Mouse (Mus musculus) hindbrain, embryonic 10.5 days (tissue): ENCODE results near the gene Bche. TPM values are rescaled to one million over a fixed set of nuclear protein-coding genes. Genes with fewer than 3 reads are reported as not detected.

Experiments
- DNase-seq: peaks from one replicate; pipeline ENCODE4 v3.0.0-alpha.2; 2017; ENCODE audit warnings: low spot score
- H3K27ac ChIP-seq: fragments of 300-500 bp; sonication (generic); 2 replicates; pipeline ENCODE4 v1.5.1; 2016; ENCODE audit warnings: mild to moderate bottlenecking, moderate library complexity
- H3K27me3 ChIP-seq: fragments of 300-500 bp; sonication (generic); 2 replicates; pipeline ENCODE4 v1.6.1; 2016; ENCODE audit warnings: mild to moderate bottlenecking; ENCODE audit not compliant: poor library complexity, insufficient read depth, severe bottlenecking
- H3K36me3 ChIP-seq: fragments of 300-500 bp; sonication (generic); 2 replicates; pipeline ENCODE4 v1.6.1; 2016; ENCODE audit warnings: mild to moderate bottlenecking, moderate library complexity
- H3K4me1 ChIP-seq: fragments of 300-500 bp; sonication (generic); replicated peaks from 2 replicates; pipeline ENCODE4 v1.6.1; 2016; ENCODE audit warnings: mild to moderate bottlenecking
- H3K4me3 ChIP-seq: fragments of 300-500 bp; sonication (generic); 2 replicates; pipeline ENCODE4 v1.5.1; 2016; ENCODE audit warnings: mild to moderate bottlenecking, moderate library complexity
- H3K9me3 ChIP-seq: fragments of 300-500 bp; sonication (generic); 2 replicates; pipeline ENCODE4 v1.6.1; 2016; ENCODE audit warnings: mild to moderate bottlenecking, moderate library complexity
- WGBS: fragments of 180-500 bp; shearing (Covaris S2); methylation state at CpG from one replicate; pipeline ENCODE4 v1.1.7; 2016; 5-methylcytosine and 5-hydroxymethylcytosine counted together
- polyA plus RNA-seq: library from polyadenylated mRNA; unstranded; fragments of >200 nt; fragmentation: Nextera tagmentation; extraction: Ambion mirVana; gene quantifications from 2 replicates; pipeline ENCODE4 v1.2.1, GENCODE M21; 2016

Bche gene
- polyA plus RNA-seq: 2.4 and 4.6 TPM in 2 replicates

DNA sequence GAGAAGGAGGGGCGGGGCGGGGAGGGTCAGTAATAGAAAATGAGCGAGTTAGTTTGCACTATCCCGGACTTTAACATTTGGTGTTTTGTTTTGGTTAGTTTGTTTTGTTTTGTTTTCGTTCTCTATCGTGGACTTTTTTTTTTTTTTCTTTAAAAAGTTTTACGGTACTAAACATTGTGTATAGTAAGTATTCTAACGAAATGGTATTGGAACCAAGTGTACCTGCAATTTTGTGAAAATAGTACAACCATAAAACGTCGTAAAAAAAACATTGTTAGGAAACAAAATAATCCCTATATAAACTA is at the start of gene Bche:
TSS of gene Bche (minus strand) at position 6 of the 305 bp plus-strand sequence.
- no peak for DNase-seq
- Histone ChIP-seq H3K36me3 (no peaks in the 10 kb centered on the region), H3K4me1 (no peaks in the 10 kb centered on the region), H3K9me3 (no peaks in the 10 kb centered on the region), H3K4me3 (peak within 1 kb of the TSS; percentile 51), H3K27ac (peak within 1 kb of the TSS; percentile 80), H3K27me3 (no peaks in the 10 kb centered on the region)
- 23% methylated on average over 10 of the region's 10 CpGs for WGBS

DNA sequence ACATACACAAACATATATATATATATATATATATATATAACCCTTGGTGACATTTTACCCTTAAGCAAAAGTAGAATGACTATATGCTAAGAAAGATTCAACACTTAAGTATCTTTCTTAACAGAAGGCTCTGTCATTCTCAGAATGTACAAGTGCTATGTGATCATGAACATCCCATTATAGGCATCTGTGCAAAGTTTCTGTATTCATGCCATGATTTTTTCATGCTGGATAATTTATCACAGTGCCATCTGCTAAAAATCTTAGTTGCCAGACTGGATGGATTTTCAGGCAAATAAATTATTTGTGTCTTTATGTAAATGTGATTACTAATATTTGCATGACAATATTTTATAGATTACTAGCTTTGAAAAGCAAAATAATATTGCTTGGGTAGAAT is 33.8 kb upstream of the Bche start:
- Histone ChIP-seq H3K27ac (no peak overlapping the region), H3K27me3 (no peaks in the 10 kb centered on the region), H3K36me3 (no peaks in the 10 kb centered on the region), H3K4me1 (no peaks in the 10 kb centered on the region), H3K9me3 (no peaks in the 10 kb centered on the region), H3K4me3 (no peak overlapping the region)
- DNase-seq: no peak

DNA sequence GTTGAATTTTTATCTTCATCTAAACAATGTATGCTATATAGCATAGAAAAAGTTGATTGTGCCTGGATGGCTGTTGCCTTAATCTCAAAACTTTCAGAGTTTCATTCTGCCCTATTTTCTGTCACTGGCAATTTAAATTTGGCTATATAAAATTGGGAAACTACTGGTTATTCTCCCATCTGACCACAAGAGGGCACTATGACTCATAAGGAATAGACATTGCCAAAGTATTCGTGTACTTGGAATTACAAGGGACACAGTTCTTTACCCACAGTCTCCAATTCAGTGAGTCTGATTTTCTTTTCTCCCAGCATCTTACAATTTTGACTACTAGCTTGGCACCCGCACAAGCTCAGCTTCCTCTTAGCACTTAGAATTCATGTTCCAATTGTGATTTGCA is 23.5 kb upstream of the Bche start:
- H3K4me1 ChIP-seq: no peaks in the 10 kb centered on the region
- H3K27me3 ChIP-seq: no peaks in the 10 kb centered on the region
- no peak overlapping the region for H3K4me3 ChIP-seq
- H3K27ac ChIP-seq: no peak overlapping the region
- 56% methylated on average over 2 of the region's 2 CpGs for WGBS
- no peaks in the 10 kb centered on the region for H3K9me3 ChIP-seq
- DNase-seq: no peak
- H3K36me3 ChIP-seq: no peaks in the 10 kb centered on the region

DNA sequence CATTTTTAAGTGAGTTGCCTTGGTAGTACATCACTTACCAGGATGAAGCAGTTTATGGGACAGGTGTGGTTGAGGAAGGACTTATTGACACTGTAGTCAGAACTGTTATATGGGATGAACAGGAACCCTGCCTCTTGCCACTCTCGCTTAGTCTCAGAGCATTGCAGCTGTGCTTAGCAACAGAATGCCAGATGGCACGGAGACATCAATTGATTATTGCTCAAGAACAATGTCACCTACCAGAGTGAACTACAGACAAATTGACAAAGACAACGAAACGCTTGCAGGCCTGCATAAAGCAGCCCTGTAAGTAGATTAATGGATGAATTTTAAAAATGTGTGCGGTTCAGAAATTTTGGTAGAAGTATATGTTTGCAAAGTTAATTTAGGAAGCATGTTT is 21.3 kb upstream of the Bche start:
- no peaks in the 10 kb centered on the region for H3K9me3 ChIP-seq
- 74% methylated on average over 5 of the region's 5 CpGs for WGBS
- H3K27ac ChIP-seq: no peak overlapping the region
- no peaks in the 10 kb centered on the region for H3K27me3 ChIP-seq
- H3K4me1 ChIP-seq: no peaks in the 10 kb centered on the region
- H3K36me3 ChIP-seq: no peaks in the 10 kb centered on the region
- DNase-seq: no peak
- H3K4me3 ChIP-seq: no peak overlapping the region

DNA sequence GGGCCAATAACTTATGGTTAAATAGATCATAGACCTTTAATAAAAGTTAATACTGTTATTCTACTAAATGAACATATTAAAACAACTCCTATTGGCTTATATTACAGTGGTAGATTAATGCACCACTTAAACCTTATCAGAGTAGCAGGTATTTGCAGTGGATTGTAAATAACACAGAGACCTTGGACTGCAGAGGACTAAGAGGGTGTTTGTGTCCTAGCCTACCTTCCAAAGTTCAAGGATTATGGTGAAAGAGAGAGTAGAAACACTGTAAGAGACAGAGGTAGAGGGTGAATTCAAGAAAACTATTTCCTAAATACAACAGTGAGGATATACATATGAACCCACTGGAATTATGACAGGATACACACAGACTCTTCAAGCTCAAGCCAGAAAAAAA is 17.5 kb upstream of the Bche start:
- Histone ChIP-seq H3K27ac (no peak overlapping the region), H3K9me3 (no peaks in the 10 kb centered on the region), H3K4me1 (no peaks in the 10 kb centered on the region), H3K4me3 (no peak overlapping the region), H3K36me3 (no peaks in the 10 kb centered on the region), H3K27me3 (no peaks in the 10 kb centered on the region)
- DNase-seq: no peak

DNA sequence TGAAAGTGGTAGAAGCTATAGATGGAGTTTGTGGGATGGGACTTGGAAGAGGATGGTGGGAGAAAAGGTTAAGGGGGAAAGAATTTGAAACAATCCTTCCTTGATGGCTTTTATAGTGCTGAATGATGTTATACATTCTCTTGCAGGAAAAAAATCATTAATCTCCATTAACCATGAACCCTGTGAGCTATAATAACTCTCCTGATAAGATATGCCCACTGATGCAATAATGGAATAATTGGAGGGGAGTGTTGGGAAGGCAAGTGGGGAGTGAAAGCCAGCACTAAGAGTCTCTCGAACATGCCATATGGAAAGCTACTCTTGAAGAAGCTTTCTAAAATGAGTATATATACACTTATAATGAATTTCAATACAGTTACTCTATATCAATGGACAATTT is 16.7 kb upstream of the Bche start:
- Histone ChIP-seq H3K27me3 (no peaks in the 10 kb centered on the region), H3K36me3 (no peaks in the 10 kb centered on the region), H3K9me3 (no peaks in the 10 kb centered on the region), H3K27ac (no peak overlapping the region), H3K4me1 (no peaks in the 10 kb centered on the region), H3K4me3 (no peak overlapping the region)
- DNase-seq: no peak
- WGBS: 100% methylated on average over 1 of the region's 1 CpGs

DNA sequence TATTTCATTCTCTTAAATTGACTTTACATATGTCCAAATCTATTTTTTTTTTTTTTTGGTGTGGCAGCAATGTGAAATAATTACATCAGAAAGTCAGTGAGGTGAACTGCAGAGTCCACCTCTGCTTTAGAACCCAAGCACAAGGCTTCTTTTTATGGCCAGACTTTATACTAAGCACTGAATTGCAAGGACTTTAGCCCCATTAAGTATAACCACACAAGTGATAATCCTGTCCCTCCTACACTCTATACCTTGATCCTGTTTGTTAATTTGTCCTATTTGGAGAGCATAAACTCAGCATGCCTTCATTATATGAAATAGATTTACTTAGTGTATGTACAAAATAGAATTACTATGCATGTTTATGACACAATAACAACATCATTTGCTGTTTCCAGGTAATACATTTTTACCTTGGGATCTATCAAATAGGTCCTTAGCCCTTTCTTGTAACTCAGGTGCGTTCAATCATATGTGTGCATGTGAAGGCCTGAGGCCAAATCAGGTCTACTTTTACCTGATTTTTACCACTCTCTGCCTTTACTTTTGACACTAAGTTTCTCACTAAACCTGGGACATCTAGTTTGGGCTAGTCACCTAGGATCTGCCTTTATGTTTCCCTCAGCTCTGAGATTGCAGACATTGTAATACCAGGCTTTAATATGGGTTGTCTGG is 9.5 kb upstream of the Bche start:
- no peaks in the 10 kb centered on the region for H3K27me3 ChIP-seq

DNA sequence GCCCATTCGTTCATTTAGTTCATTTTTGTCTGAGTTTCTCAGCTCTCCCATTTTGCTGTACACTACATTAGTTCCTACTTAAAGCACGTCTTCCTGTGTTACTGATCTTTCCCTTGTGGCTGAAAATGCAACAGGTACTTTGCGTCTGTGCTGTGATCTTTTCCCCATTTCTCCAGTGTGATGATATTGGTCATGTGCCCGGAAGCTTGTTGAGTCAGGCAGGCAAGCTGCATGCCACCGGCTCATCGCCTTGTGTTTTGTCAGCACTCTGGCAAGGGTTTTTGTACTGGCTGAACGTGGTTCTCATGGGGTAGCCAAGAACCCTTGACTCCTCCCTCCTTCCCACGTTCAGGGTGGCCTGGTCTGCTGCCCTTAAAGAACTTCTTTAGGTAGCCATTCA is 1.7 kb upstream of the Bche start:
- Histone ChIP-seq H3K36me3 (no peaks in the 10 kb centered on the region), H3K27ac (no peak overlapping the region), H3K4me1 (no peaks in the 10 kb centered on the region), H3K4me3 (no peak overlapping the region), H3K27me3 (no peaks in the 10 kb centered on the region), H3K9me3 (no peaks in the 10 kb centered on the region)
- 81% methylated on average over 8 of the region's 8 CpGs for WGBS
- no peak for DNase-seq

More for the DNA sequence above, 9.5 kb upstream of the Bche start:
- no peak overlapping the region for H3K27ac ChIP-seq
- no peaks in the 10 kb centered on the region for H3K9me3 ChIP-seq
- H3K4me1 ChIP-seq: no peaks in the 10 kb centered on the region
- no peak for DNase-seq
- WGBS: 88% methylated on average over 1 of the region's 1 CpGs
- no peaks in the 10 kb centered on the region for H3K36me3 ChIP-seq
- H3K4me3 ChIP-seq: no peak overlapping the region

DNA sequence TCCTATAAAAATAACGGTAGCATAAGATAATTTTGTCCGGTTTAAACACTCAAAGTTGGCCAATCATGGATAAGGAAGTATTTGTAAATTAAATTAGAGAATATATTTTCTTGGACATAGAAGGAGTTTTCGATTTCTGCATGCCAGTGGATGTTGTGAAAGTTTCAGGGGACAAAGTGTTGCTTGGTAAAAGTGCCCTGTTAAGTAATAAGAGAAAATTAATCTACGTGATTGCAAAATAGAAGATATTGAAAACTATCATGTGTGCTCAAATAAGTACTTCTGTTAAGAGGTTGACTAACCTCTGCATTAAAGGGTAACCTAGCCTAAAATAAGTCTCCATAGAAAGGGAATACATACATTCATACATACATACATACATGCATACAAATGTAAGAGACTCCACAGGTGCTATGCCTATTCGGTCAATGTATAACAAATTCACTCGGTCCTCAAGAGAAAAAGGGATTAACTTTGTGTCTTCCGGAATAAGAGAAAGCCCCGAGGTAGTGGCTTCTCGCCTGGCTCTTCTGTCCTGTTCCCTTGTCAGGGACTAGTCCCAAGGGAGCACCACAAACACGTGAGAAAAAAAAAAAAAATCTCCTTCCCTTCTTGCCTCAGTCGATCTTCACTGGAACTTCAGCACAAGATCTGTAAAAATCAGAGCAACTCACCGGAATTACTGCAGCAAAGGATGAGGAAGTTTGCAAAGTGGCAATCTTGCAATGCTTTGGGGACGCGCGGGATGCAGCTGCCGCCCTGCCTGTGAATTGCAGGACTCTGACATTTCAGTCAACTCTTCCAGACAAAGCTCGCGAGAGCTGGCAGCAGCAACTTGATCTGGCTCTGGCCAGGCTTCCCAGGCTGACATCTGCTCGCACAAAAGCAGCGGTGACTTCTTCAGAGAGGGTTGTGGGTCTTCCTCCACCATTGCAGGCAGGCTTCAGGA is 480 bp downstream of the Bche start:
- Histone ChIP-seq H3K27me3 (no peaks in the 10 kb centered on the region), H3K9me3 (no peaks in the 10 kb centered on the region), H3K27ac (peak overlapping the region; percentile 80), H3K4me3 (peak overlapping the region; percentile 51), H3K36me3 (no peaks in the 10 kb centered on the region), H3K4me1 (no peaks in the 10 kb centered on the region)
- peak; percentile 89 for DNase-seq
- 20% methylated on average over 20 of the region's 20 CpGs for WGBS

DNA sequence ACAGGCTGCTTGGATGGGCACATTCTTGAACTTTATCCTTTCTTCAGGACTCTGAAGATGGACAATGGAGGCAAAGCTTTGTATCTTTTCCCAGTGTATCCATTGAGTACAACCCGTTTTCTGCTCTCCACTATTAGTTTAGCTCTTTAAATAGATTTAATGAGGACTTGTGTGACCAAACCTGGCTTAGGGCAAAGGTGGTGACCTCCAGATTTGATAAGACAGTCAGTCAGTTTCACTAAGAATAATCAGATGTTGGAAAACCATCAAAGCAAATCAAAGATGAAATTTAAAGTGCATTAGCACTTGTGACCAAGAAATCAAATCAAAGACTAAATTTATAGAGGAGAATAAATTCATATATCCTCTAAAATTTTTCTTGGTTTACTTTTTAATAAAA is 1.7 kb downstream of the Bche start:
- Histone ChIP-seq H3K4me3 (no peak overlapping the region), H3K27ac (no peak overlapping the region), H3K27me3 (no peaks in the 10 kb centered on the region), H3K9me3 (no peaks in the 10 kb centered on the region), H3K4me1 (no peaks in the 10 kb centered on the region), H3K36me3 (no peaks in the 10 kb centered on the region)
- 43% methylated on average over 1 of the region's 1 CpGs for WGBS
- DNase-seq: no peak

DNA sequence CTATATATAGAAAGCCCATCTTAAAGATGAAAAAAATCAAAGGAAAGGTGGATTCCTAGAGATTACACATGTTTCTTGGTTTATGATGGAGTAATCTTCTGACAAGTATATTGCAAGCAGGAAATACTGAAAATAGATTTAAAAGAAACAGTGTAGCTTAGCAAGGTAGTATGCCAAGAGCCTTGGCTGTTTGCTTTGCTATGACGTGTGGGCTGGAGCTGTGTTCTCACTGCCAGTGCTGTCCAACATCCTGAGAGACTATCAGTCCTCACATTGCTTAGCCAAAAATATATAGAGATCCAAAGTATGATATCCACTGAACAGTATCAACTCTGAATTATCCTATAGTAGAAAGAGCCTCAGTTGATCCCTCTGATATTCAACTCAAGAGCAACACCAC is 9.3 kb downstream of the Bche start:
- no peak overlapping the region for H3K4me3 ChIP-seq
- 88% methylated on average over 1 of the region's 1 CpGs for WGBS
- no peak for DNase-seq
- no peak overlapping the region for H3K27ac ChIP-seq
- H3K4me1 ChIP-seq: no peaks in the 10 kb centered on the region
- no peaks in the 10 kb centered on the region for H3K27me3 ChIP-seq
- H3K36me3 ChIP-seq: no peaks in the 10 kb centered on the region
- no peaks in the 10 kb centered on the region for H3K9me3 ChIP-seq

DNA sequence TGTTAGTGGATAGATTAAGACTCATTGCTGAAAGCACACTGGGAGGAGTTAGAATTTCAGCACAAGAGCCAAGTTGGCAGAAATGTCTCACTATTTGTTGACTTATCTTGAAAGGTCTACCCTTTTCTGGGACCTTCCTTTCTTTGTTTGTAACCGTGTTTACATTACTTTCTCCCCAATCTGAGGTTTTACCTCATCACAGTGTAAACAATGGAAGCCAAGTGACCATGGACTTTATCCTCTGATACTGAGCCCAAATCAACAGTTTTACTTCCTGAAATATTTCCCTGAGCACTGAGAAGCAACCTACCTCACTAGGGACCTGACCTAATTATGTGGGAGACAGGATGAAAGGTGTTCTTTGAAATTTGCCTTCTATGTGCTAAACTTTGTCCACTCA is 34.9 kb downstream of the Bche start:
- WGBS: 82% methylated on average over 1 of the region's 1 CpGs

DNA sequence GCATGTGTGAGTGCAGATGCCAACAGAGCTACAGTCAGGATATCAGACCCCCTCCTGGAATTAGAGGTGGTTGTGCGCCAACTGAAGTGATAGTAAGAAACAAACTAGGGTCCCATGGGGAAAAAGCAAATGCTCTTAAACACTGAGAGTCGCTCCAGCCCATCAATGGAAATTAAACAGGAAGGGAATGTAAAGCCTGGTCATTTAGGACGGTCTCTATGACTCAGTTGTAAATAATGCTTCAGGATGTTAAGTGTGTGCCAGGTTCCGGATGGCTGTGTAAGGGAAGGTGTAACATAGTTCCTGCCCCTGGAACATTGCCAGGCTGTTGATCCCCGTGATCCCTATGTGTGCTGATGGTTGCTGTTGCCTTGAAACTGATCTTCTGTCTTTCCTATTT is 40.0 kb downstream of the Bche start:
- Histone ChIP-seq H3K4me3 (no peak overlapping the region), H3K27me3 (no peaks in the 10 kb centered on the region), H3K27ac (no peak overlapping the region), H3K36me3 (no peaks in the 10 kb centered on the region), H3K4me1 (no peaks in the 10 kb centered on the region), H3K9me3 (no peaks in the 10 kb centered on the region)
- WGBS: 84% methylated on average over 5 of the region's 5 CpGs
- no peak for DNase-seq

More for the DNA sequence above, 34.9 kb downstream of the Bche start:
- H3K27ac ChIP-seq: no peak overlapping the region
- no peaks in the 10 kb centered on the region for H3K36me3 ChIP-seq
- no peaks in the 10 kb centered on the region for H3K27me3 ChIP-seq
- no peak overlapping the region for H3K4me3 ChIP-seq
- no peak for DNase-seq
- no peaks in the 10 kb centered on the region for H3K4me1 ChIP-seq
- no peaks in the 10 kb centered on the region for H3K9me3 ChIP-seq
